Mouse (Mus musculus) cerebellum, adult 2 months (tissue): ENCODE results near the gene Sf3b4. TPM values are rescaled to one million over a fixed set of nuclear protein-coding genes. Genes with fewer than 3 reads are reported as not detected.
"Not testable (repeated sequence)": the region's sequence is repeated elsewhere in the genome, so short reads cannot be mapped to it uniquely, and the experiment has no call there.

ENCODE experiments used
- DNase-seq, 2 experiments: peaks; one replicate each; pipeline ENCODE4 v3.0.0; 2021
- H3K27ac ChIP-seq: fragments of 200-500 bp; 2 replicates; pipeline ENCODE4 v1.5.1; 2012; ENCODE audit warnings: low read length, control low read depth, inconsistent platforms; ENCODE audit not compliant: insufficient read depth
- H3K27me3 ChIP-seq: fragments of 200-500 bp; 2 replicates; pipeline ENCODE4 v1.6.1; 2012; ENCODE audit warnings: inconsistent platforms, mild to moderate bottlenecking, low read length, moderate library complexity; ENCODE audit not compliant: control insufficient read depth, insufficient read depth
- H3K4me1 ChIP-seq: fragments of 200-500 bp; 2 replicates; pipeline ENCODE4 v1.6.1; 2011; ENCODE audit warnings: low read length; ENCODE audit not compliant: control insufficient read depth, insufficient read depth
- H3K4me3 ChIP-seq: fragments of 200-500 bp; replicated peaks from 2 replicates; pipeline ENCODE3; 2011; ENCODE audit warnings: mild to moderate bottlenecking, low read depth, low read length, control low read depth; ENCODE audit not compliant: insufficient read depth
- CTCF ChIP-seq: fragments of 200-500 bp; IDR thresholded peaks from 2 replicates; pipeline ENCODE4 v1.5.1; 2011; ENCODE audit warnings: low read depth, mild to moderate bottlenecking, control low read depth, low read length, moderate library complexity, borderline replicate concordance; ENCODE audit not compliant: insufficient read depth
- POLR2A ChIP-seq: fragments of 200-500 bp; IDR thresholded peaks from 2 replicates; pipeline ENCODE4 v1.6.1; 2011; ENCODE audit warnings: low read length, control low read depth, borderline replicate concordance; ENCODE audit not compliant: insufficient read depth
- WGBS: fragments of 180-500 bp; shearing (Covaris S2); methylation state at CpG from one replicate; pipeline ENCODE4 v1.1.7; 2018; 5-methylcytosine and 5-hydroxymethylcytosine counted together
- polyA plus RNA-seq: library from polyadenylated mRNA; depleted of rRNA; stranded (reverse); fragments of >200 nt; gene quantifications from 2 replicates; pipeline ENCODE4 v1.2.3, GENCODE M21; 2012

Sf3b4 gene
- polyA plus RNA-seq, 1 experiment, result 59.5 TPM

- TF ChIP-seq POLR2A (peak; percentile 18; the same call in 1 of the 2 replicates), CTCF (peak; percentile 26; the same call in 1 of the 2 replicates)
- WGBS, result 91% methylated on average over 11 of the region's 11 CpGs
- DNase-seq, result no peak
- no peaks in the 10 kb centered on the region; the same call in 1 of the 2 replicates for H3K4me1 ChIP-seq
- H3K27ac ChIP-seq, result no peak overlapping the region
- H3K4me3 ChIP-seq, result no peak overlapping the region
- no peaks in the 10 kb centered on the region for H3K27me3 ChIP-seq
Observed at GRCm38 (mm10) chr3:96195616-96196313, 23.6 kb downstream of the Sf3b4 start.

- WGBS, result 15% methylated on average over 27 of the region's 27 CpGs
- no peak for DNase-seq
- TF ChIP-seq CTCF, result no peak
Observed at GRCm38 (mm10) chr3:96196437-96197128, 24.5 kb downstream of the Sf3b4 start.

GRCm38 (mm10) chr3:96197129-96197749, 25.1 kb downstream of the Sf3b4 start:
- TF ChIP-seq POLR2A (peak; percentile 98), CTCF (no peak)
- under 1% methylated on average over 50 of the region's 50 CpGs for WGBS

More at GRCm38 (mm10) chr3:96196437-96197128, 24.5 kb downstream of the Sf3b4 start:
- Histone ChIP-seq H3K4me1 (no peaks in the 10 kb centered on the region; the same call in 1 of the 2 replicates), H3K27ac (peak overlapping the region; percentile 56), H3K27me3 (no peaks in the 10 kb centered on the region), H3K4me3 (peak overlapping the region; percentile 65)

GRCm38 (mm10) chr3:96198181-96198580, 26.0 kb downstream of the Sf3b4 start:
- no peak overlapping the region for H3K27ac ChIP-seq
- TF ChIP-seq POLR2A (no peak), CTCF (no peak)
- WGBS, result 9% methylated on average over 6 of the region's 6 CpGs

More at GRCm38 (mm10) chr3:96197129-96197749, 25.1 kb downstream of the Sf3b4 start:
- H3K4me3 ChIP-seq, result peak overlapping the region; percentile 65
- H3K27me3 ChIP-seq, result no peaks in the 10 kb centered on the region
- no peaks in the 10 kb centered on the region; the same call in 1 of the 2 replicates for H3K4me1 ChIP-seq
- DNase-seq, result peak; percentile 93 to 95
- peak overlapping the region; percentile 56 for H3K27ac ChIP-seq

GRCm38 (mm10) chr3:96198601-96199251, 26.6 kb downstream of the Sf3b4 start:
- DNase-seq, H3K27ac ChIP-seq, H3K4me1 ChIP-seq, H3K4me3 ChIP-seq, H3K27me3 ChIP-seq: not testable (repeated sequence)
- WGBS, result 34% methylated on average over 8 of the region's 8 CpGs

More at GRCm38 (mm10) chr3:96198181-96198580, 26.0 kb downstream of the Sf3b4 start:
- DNase-seq, result no peak
- no peaks in the 10 kb centered on the region; the same call in 1 of the 2 replicates for H3K4me1 ChIP-seq
- no peaks in the 10 kb centered on the region for H3K27me3 ChIP-seq
- no peak overlapping the region for H3K4me3 ChIP-seq

- H3K27ac ChIP-seq, result no peak overlapping the region
- no peak for TF ChIP-seq CTCF
- TF ChIP-seq POLR2A, result no peak
- H3K4me1 ChIP-seq, result no peaks in the 10 kb centered on the region; the same call in 1 of the 2 replicates
- no peak for DNase-seq
- 48% methylated on average over 2 of the region's 2 CpGs for WGBS
- H3K27me3 ChIP-seq, result no peaks in the 10 kb centered on the region
- no peak overlapping the region for H3K4me3 ChIP-seq
Observed at GRCm38 (mm10) chr3:96199731-96200130, 27.6 kb downstream of the Sf3b4 start.

- WGBS, result 80% methylated on average over 3 of the region's 3 CpGs
- Histone ChIP-seq H3K27ac (no peak overlapping the region), H3K27me3 (no peaks in the 10 kb centered on the region), H3K4me3 (no peak overlapping the region), H3K4me1 (no peaks in the 10 kb centered on the region)
- no peak for TF ChIP-seq POLR2A
- TF ChIP-seq CTCF, result no peak
- no peak for DNase-seq
Observed at GRCm38 (mm10) chr3:96207819-96208218, 35.7 kb downstream of the Sf3b4 start.
